Mouse (Mus musculus): ENCODE results near the gene Zkscan3. TPM values are rescaled to one million over a fixed set of nuclear protein-coding genes. Genes with fewer than 3 reads are reported as not detected.

Zkscan3 gene
- polyA plus RNA-seq (2015; fragmentation: Nextera tagmentation; extraction: Ambion mirVana) = 48.8 and 70.7 TPM in 2 replicates

DNA sequence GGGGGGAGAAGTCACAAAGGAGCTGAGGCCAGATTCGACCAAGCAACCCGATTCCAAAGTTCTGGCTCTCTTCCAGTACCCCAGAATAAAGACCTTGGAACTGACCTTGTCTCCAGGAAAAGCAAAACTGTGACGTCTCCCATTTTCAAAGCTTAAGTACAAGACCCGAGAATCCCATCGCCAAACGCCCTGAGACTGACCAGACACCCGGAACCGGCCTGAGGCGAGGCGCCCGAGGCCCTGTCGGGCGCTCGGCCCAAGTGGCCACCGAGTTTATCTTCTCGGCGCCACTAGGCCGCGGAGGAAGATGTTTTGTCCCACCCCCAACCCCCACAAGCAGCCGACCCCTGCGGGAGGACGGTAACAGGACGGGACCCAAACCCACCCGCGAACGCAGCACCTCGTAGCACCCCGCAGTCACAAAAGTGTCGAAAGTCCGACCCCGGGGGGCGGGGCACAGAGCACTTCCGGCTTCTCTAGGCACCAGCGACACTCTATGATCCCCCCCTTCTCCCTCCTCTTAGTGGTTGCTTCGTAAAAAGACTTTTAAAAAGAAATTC is at the start of gene Zkscan3:
Gene Zkscan3 (minus strand): TSS at position 469 of the 560 bp plus-strand sequence.

DNA sequence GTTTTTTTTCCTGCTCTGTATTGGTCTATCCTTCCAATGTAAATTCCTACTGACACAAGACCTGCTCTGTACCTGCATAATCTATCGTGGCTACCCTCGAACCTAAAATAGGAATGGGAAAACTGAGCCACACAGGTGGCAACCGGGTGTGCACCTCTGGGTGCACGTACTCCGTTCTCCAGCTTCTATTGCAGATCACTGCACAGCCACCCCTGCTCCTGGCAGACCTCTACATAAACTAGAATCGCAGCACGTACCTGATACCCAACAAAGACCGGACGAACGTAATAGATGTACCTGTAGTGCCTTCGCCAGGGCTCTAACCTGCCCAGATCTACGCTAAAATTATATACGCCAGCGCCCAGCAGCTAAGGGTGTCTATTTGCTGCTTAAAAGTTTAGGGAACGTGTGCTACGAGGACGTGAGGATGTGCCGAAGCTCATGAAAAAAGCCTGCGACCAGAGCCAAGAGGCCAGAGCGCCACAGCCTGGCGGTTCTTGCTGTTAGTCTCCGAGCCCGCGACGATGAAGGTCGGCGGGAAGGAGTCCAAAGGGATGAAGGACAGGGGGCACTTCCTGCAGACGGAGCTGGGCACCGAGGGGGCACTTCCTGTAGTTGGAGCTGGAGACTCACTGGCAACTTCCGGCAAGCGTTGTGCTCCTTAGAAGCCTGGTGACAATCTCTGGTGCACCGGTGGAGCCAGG is 38.1 kb upstream of the Zkscan3 start, which contains the start of gene Pgbd1:
Gene Pgbd1 (minus strand): TSS at position 556 of the 704 bp plus-strand sequence.

DNA sequence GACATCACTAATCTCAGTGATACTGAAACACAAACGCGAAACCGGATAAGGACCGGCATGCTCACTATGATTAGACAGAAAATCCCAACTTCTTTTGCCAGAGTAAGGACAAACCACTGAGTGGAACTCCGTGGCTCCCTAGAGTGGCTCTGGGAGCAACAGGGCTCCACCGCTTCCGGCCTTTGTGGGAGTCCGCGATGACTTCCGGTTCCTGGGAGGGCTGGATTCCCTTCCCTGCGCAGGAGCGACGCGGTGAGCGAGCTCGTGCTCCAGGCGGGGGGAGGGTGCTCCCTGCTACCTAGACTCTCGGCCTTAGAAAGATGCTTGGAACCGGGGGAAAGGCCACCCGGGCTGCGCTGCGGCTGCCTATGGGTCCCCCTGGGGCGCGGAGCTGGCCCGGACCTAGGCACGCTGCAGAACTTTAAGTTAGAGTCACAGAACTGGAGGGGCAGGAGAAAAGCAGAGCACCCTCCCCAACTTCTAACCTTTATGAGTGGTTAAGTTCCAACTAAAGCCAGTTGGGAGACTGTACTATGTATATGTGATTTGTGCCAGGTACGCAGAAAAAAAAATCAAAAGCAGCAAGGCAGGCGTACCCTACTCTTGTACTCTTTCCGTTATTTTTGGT is 39.8 kb downstream of the Zkscan3 start, which contains the start of gene Zscan12:
Gene Zscan12 (plus strand): TSS at position 200 of the 628 bp plus-strand sequence.

DNA sequence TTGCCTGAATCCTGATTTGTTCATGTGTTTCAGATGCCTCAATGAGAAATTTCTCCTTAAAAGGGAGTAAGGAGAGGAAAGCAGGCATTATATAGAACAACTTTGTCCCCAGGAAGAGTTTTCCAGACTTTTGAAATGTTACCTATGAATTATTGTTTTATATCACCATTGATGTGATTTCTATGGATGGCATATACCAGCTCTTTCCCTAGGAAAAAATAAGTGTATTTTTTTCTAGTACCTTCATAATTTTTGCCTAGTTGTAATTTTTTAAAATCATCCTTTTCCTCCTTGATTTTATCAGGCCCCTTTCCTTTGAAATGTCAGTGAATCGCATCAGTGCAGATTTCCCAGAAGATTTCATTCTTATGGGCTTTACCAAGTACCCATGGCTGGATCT is 55.9 kb downstream of the Zkscan3 start, which contains the start of gene Olfr1367:
Gene Olfr1367 (plus strand): TSS at position 301 of the 400 bp plus-strand sequence.

Small RNAs within 50 kb of the gene (microRNA-seq; reads per million reads assigned to microRNA genes)
- gene Mir1896 (ENCODE audit: borderline replicate concordance, insufficient number of aligned reads) = not detected
- not detected for gene Mir6942 (ENCODE audit: borderline replicate concordance, insufficient number of aligned reads)

Other genes starting within 250 kb of the Zkscan3 start
- 53.2 and 64.8 TPM in 2 replicates for gene Trim27, start 223.3 kb downstream of the Zkscan3 start, polyA plus RNA-seq (2015; fragmentation: Nextera tagmentation; extraction: Ambion mirVana)
- gene Gpx5, start 110.0 kb downstream of the Zkscan3 start, polyA plus RNA-seq (2015; fragmentation: Nextera tagmentation; extraction: Ambion mirVana) = not detected in 2 replicates
- gene Gpx6, start 90.6 kb downstream of the Zkscan3 start, polyA plus RNA-seq (2015; fragmentation: Nextera tagmentation; extraction: Ambion mirVana) = 0.39 and 0.66 TPM in 2 replicates
- not detected in 2 replicates for gene Olfr1367, start 55.8 kb downstream of the Zkscan3 start, polyA plus RNA-seq (2015; fragmentation: Nextera tagmentation; extraction: Ambion mirVana)
- 7.4 and 7.8 TPM in 2 replicates for gene Zscan12, start 39.9 kb downstream of the Zkscan3 start, polyA plus RNA-seq (2015; fragmentation: Nextera tagmentation; extraction: Ambion mirVana)
- 1.1 and 2.0 TPM in 2 replicates for gene Pgbd1, start 38.3 kb upstream of the Zkscan3 start, polyA plus RNA-seq (2015; fragmentation: Nextera tagmentation; extraction: Ambion mirVana)
- 16.3 and 24.7 TPM in 2 replicates for gene Zscan26, start 51.0 kb upstream of the Zkscan3 start, polyA plus RNA-seq (2015; fragmentation: Nextera tagmentation; extraction: Ambion mirVana)
- gene Nkapl, start 65.8 kb upstream of the Zkscan3 start, polyA plus RNA-seq (2015; fragmentation: Nextera tagmentation; extraction: Ambion mirVana) = 2.3 and 2.4 TPM in 2 replicates
- gene Zkscan4, start 76.2 kb upstream of the Zkscan3 start, polyA plus RNA-seq (2015; fragmentation: Nextera tagmentation; extraction: Ambion mirVana) = 3.8 and 4.9 TPM in 2 replicates
- gene Gm10065, start 76.7 kb upstream of the Zkscan3 start, polyA plus RNA-seq (2015; fragmentation: Nextera tagmentation; extraction: Ambion mirVana) = not detected in 2 replicates
- 0.35 and 0.41 TPM in 2 replicates for gene AK157302, start 92.5 kb upstream of the Zkscan3 start, polyA plus RNA-seq (2015; fragmentation: Nextera tagmentation; extraction: Ambion mirVana)
- gene Gm11273, start 98.7 kb upstream of the Zkscan3 start, polyA plus RNA-seq (2015; fragmentation: Nextera tagmentation; extraction: Ambion mirVana) = 6.0 and 10.4 TPM in 2 replicates
- gene Zkscan8, start 128.4 kb upstream of the Zkscan3 start, polyA plus RNA-seq (2015; fragmentation: Nextera tagmentation; extraction: Ambion mirVana) = 2.2 and 2.6 TPM in 2 replicates
- not detected in 2 replicates for gene Olfr1366, start 140.1 kb upstream of the Zkscan3 start, polyA plus RNA-seq (2015; fragmentation: Nextera tagmentation; extraction: Ambion mirVana)
- not detected in 2 replicates for gene Olfr1535, start 157.1 kb upstream of the Zkscan3 start, polyA plus RNA-seq (2015; fragmentation: Nextera tagmentation; extraction: Ambion mirVana)
- not detected in 2 replicates for gene Olfr1364, start 179.0 kb upstream of the Zkscan3 start, polyA plus RNA-seq (2015; fragmentation: Nextera tagmentation; extraction: Ambion mirVana)
- gene Olfr1362, start 211.3 kb upstream of the Zkscan3 start, polyA plus RNA-seq (2015; fragmentation: Nextera tagmentation; extraction: Ambion mirVana) = not detected in 2 replicates
- not detected in 2 replicates for gene Olfr11, start 239.8 kb upstream of the Zkscan3 start, polyA plus RNA-seq (2015; fragmentation: Nextera tagmentation; extraction: Ambion mirVana)

Data from adrenal gland, postnatal 0 days (tissue).